Mouse (Mus musculus) thymus, adult 18-20 months (tissue): ENCODE data around the gene Igll1.
A peak's percentile ranks its signal among the peaks of the same experiment; 100 is the strongest.

Experiments
- DNase-seq, 2 experiments: peaks; one replicate each; pipeline ENCODE4 v3.0.0; 2022; ENCODE audit warnings: mixed read lengths in 2 of 2

The Igll1 gene

DNA sequence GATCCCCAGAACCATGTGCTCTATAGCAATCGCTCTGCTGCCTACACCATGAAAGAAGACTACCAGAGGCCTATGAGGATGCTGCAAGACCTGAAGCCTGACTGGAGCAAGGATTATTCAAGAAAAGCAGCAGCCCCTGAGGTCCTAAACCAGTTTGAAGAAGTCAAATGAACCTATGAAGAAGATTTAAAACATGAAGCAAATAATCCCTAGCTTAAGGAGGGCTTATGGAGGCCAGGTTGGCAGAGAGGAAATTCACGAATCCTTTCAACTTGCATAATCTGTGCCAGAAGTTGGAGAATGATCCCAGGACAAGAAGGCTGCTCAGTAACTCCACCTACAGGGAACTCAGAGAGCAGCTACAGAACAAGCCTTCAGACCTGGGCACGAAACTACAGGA, 11.4 kb downstream of the Igll1 start:
- DNase-seq: no peak

DNA sequence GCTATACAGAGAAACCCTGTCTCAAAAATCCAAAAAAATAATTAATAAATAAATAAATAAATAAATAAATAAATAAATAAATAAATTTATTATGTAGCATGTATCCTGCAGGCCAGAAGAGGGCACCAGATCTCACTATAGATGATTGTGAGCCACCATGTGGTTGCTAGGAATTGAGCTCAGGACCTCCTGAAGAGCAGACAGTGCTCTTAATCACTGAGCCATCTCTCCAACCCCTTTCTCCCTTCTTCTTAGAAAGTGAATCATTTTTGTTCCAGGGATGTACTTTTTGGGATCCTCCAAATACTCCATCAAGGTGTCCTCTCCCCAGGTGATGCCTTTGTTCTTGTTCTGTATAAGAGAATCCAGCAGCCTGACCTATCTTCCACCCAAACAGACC, 14.6 kb downstream of the Igll1 start:
- no peak for DNase-seq

DNA sequence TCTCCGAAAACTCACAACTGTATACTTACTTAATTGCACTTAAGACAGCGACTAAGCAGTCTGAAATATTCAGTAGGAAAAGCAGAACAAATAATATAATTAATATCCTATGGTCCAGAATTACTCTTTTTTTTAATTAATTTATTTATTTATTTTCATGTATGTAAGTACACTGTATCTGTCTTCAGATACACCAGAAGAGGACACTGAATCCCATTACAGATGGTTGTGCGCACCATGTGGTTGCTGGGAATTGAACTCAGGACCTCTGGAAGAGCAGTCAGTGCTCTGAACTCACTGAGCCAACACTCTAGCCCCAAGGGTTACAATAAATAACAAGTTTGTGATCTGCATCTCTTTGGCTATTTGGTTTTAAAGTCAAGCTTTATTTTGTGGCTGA, 34.1 kb downstream of the Igll1 start:
- no peak for DNase-seq

DNA sequence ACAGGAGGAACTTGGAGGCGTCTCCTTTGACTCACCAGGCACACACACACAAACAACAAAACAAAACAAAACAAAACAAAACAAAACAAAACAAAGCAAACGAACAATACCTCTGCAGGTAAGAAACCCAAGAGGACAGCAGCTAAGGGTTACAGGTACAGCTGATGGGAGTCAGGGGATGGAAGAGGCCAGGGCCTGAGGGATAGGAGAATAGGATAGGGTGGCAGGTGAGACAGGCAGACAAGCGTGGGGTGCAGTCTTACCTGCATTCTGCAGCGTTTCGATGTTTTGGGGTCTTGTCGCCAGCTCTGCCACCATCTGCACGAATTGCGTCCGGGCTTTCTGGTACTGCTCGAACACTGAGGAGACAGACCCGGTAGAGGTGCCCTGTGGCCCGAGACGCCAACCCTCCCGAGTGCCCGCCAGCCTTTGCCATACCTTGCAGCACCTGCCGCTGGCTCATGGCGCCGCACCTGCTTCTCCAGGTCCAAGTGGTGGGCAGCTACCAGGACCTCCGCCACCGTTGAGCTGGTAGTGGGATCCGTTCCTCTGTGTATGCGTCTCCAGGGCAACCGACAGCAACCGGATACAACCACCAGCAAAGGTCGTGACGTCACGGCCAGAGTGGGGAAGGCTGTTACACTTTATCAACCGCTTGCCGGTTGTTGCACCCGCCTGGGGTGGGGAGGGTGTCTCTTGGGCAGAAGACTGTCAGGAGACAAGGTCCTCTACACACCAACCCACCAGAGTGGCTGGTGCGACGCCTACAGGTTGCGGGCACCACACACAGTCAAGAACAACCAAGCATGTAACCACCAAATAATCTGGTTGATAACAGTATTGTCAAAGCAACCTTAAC, 34.8 kb downstream of the Igll1 start, which contains the start of gene Spag6l:
TSS of gene Spag6l (minus strand) at position 700 of the 859 bp plus-strand sequence.
- DNase-seq: peak; percentile 56 to 73

DNA sequence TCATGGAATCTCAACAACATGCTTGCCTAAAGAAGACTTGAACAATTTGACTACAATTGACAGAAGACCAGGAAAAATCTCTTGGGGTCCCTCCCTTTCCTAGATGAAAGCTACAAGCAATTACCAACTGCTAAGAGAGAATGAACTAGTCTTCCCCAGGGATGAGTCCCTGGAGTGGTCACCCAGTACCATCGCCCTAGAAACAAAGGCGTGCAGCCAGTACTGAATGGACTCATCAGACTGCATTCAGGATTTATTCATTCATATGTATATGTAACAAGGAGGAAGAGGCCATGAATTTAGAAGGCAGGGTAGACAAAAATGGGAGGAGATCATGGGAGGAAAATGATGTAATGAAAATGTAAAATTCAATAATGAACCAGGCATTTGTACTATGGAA, 37.6 kb downstream of the Igll1 start:
- no peak for DNase-seq

DNA sequence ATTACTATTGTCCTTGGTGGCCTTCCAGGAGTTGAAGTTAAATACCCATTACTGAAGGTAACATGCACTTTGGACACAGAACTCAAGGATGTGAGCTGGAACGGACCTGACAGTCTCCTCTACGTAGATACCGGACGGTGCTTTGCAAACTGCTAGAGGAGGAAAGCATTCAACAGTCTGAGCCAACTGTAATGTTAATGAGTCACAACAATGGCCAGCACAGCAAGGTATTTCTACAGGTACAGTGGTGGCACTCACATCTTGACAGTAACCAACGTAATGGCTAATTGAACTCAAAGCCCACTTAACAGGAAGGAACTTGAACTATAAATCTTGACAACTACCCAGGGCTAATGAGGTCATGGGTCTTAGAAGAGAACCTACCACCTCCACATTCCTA, 38.3 kb downstream of the Igll1 start:
- DNase-seq: no peak
